In the genomic region with DNA sequence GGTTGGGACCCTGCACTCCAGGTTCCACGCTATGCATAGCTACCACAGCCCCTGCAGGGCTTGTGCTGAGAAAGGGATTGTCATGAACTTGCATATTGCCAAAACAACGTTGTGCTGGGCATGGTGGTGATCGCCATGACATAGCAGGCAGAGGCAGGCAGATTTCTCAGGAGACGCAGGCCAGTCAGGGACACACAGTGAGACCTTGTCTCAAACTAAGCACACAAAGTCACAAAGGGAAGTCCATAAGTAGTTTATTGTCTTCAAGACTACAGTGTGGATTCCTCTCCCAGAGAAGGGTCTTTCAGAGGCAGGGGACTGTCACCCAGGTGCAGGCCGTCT, we compare ENCODE assay signal across 36 mouse cellular contexts. TPM values are rescaled to one million over a fixed set of nuclear protein-coding genes. Genes with fewer than 3 reads are reported as not detected.
"Had no signal": no experiment of that assay in that cellular context is flagged by ENCODE, and none has a peak within 500 bp of the region (broad histone marks: within the 10 kb centered on the region; RNA-seq: fewer than 3 reads in every experiment).

No protein-coding gene starts in this region.

- H3K27me3 ChIP-seq: heart, embryonic 13.5 days; heart, embryonic 15.5 days; hindbrain, embryonic 12.5 days; kidney, embryonic 15.5 days; limb, embryonic 12.5 days; liver, embryonic 13.5 days had no signal

- DNase-seq: gastrocnemius, adult 2 months; gastrocnemius, postnatal 10 days; gastrocnemius, postnatal 25 days; heart, adult 2 months; heart, postnatal 14 days; heart, postnatal 36 days; kidney, adult 11 months; kidney, postnatal 14 days; layer of hippocampus, adult 9-11 months; layer of hippocampus, postnatal 36 days; liver; liver, embryonic 13.5 days had no signal

- H3K27ac ChIP-seq: gastrocnemius, adult 2 months; heart, adult 2 months; heart, embryonic 13.5 days; heart, embryonic 15.5 days; hindbrain, embryonic 10.5 days; hindbrain, embryonic 12.5 days; hindbrain, embryonic 14.5 days; kidney, embryonic 15.5 days; kidney, postnatal 0 days; left cerebral cortex, adult 2 months; limb, embryonic 10.5 days; limb, embryonic 12.5 days had no signal

- H3K9me3 ChIP-seq: heart, embryonic 13.5 days; heart, embryonic 15.5 days; hindbrain, embryonic 10.5 days; hindbrain, embryonic 12.5 days; kidney, embryonic 15.5 days; limb, embryonic 10.5 days; limb, embryonic 12.5 days; liver, embryonic 13.5 days had no signal

- ATAC-seq: hindbrain, embryonic 16.5 days; inflammation-experienced regulatory T-cells, adult 6 months had no signal

- H3K9ac ChIP-seq: heart, embryonic 15.5 days; hindbrain, embryonic 12.5 days; hindbrain, embryonic 14.5 days; limb, embryonic 12.5 days had no signal

- H3K4me3 ChIP-seq: heart, adult 2 months; hindbrain, embryonic 12.5 days; limb, embryonic 12.5 days had no signal

RNA-seq across cellular contexts. Expression of gene Gdf9, which starts 2.1 kb away (rescaled TPM):
- polyA plus RNA-seq: inflammation-experienced regulatory T-cells, adult 6 months had no signal

RNA-seq across cellular contexts. Expression of gene Leap2, which starts 5.7 kb away (rescaled TPM):
- total RNA-seq: gastrocnemius, adult 2 months; gastrocnemius, postnatal 10 days; gastrocnemius, postnatal 25 days; gastrocnemius, postnatal 4 days; granulocyte monocyte progenitor cell, adult 5-6 weeks; heart, adult 2 months; heart, postnatal 14 days; heart, postnatal 36 days; layer of hippocampus, adult 18-20 months; layer of hippocampus, adult 8-10 months; layer of hippocampus, postnatal 14 days; layer of hippocampus, postnatal 36 days; left cerebral cortex, adult 2 months; left cerebral cortex, postnatal 14 days; left cerebral cortex, postnatal 36 days had no signal
- polyA plus RNA-seq: frontal cortex, adult 2 months; heart, adult 2 months; heart, embryonic 11.5 days; heart, postnatal 0 days; hindbrain, embryonic 10.5 days; hindbrain, embryonic 12.5 days; hindbrain, embryonic 14.5 days; kidney, adult 2 months; limb, embryonic 10.5 days; limb, embryonic 14.5 days had no signal

RNA-seq across cellular contexts. Expression of gene Gm10447, which starts 28.2 kb away (rescaled TPM):
- total RNA-seq: gastrocnemius, adult 2 months; gastrocnemius, postnatal 10 days; gastrocnemius, postnatal 25 days; gastrocnemius, postnatal 4 days; granulocyte monocyte progenitor cell, adult 5-6 weeks; heart, adult 2 months; heart, postnatal 14 days; heart, postnatal 36 days; left cerebral cortex, postnatal 14 days had no signal
- polyA plus RNA-seq: heart, adult 2 months; heart, embryonic 11.5 days; heart, embryonic 15.5 days; hindbrain, embryonic 10.5 days; hindbrain, embryonic 16.5 days; inflammation-experienced regulatory T-cells, adult 6 months; kidney, embryonic 15.5 days had no signal

RNA-seq across cellular contexts. Expression of gene Shroom1, which starts 28.3 kb away (rescaled TPM):
- total RNA-seq: granulocyte monocyte progenitor cell, adult 5-6 weeks had no signal
